Mouse (Mus musculus) lung, postnatal 4 days (tissue): ENCODE measurements at regions not wholly inside any gene's neighbourhood (a gene's known extent, or its start where the extent isn't known, plus 50 kb on each side); places are given as distances from the start of the nearest gene placed in this dataset.
"Not testable (repeated sequence)": the region's sequence is repeated elsewhere in the genome, so short reads cannot be mapped to it uniquely, and the experiment has no call there.

Experiments used
- DNase-seq, 2 experiments: peaks; one replicate each; pipeline ENCODE4 v3.0.0; 2021

DNA sequence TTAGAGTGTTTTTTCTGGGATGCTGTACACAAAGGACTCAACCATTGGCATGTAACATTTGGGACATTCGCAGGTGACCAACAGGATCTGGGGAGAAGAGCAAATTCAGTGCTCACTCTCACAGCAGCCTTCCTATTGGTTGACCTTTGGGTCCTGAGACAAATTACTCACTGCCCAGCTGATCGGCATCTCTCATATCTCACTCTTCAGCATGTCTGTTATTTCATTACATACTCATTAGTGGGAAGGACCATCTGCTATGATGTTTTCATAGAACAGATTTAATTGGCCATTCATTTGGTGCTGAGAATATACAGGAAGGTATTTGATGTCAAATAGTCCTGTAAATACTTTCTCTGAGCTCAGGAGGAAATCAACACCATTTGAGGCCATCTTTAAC, 170.5 kb upstream of the Pmfbp1 start:
- DNase-seq, result no peak

DNA sequence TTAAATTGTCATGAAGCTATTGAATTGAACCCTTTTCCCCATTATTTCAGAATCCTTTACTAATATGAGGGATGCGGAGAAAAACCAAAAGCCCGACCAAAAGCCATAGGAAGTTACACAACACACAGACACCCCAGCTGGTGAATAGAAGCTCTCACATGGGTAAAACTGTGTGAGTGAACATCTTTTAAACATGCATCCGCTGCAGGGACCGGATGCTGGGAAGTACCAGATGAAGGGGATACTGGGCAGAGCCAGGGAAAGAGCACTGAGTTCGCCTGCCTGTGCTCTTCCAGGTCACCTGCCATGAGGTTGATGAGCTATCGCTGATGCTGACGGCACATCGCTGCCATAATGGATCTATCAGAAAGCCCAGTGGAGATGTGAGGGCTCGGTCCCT, 169.6 kb upstream of the Pmfbp1 start:
- no peak for DNase-seq

DNA sequence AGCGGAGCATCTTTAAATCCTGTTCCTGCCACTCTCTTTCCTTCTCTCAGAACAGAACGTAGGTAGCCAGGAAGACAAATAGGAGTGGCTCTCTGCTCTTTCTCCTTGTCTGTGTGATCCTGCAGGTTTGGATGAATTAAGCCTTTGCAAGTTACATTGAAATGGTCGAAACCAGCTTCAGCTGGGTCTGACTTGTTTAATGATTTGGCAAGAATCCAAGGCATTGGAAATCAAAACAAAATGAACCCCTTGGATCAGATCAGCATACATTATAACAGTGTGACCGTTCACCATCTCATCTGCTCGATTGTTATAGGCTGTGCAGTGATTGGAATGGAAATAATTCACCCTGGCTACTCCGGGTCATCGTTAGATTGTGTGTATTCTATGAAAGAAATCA, 157.6 kb upstream of the Pmfbp1 start:
- DNase-seq, result no peak

DNA sequence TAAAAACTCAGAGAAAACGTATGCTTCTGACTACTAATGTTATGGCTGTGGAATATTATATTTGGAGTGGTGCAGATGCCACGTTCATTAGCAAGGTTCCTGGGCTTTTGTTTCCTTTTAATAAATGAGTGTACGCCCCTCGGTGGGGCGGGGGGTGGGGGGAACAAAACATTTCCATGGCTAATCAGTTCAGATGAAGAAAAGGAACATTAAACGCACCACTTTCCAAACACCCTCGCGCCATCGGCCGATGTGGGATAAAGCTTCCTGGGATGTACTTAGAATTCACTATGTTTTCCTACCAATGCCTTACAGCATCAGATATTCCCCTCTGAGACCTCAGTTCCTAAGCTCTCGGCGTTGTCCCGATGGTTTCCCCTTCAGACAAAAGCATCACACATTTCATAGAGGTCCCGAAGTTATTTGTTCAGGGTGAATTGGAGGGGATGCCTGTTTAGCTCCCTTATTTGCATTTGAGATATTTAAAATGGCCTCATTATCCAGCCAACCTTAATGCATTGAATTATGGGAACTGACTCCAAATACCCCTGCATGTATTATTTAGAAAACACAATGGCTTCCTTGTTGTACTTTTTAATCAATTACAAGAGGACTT, 155.5 kb upstream of the Pmfbp1 start:
- no peak for DNase-seq

DNA sequence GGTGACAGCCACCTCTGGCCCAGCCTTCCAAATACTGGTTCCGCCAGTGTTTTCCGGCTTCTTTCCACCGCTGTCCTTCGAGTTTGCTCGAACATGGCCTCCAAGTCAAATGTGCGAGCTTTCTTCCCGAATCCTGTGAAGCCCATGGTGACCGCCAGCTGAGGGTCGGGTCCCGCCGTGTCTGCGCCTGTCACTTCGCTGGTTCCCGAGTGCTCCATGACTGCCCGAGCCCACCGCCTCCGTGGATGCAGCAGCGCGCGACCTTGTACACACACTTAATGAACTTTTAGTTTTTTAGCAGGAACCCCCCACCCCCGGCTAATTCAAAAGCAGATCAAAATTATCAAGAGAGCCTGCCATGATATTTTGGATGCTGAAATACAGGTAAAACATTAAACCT, 153.2 kb upstream of the Pmfbp1 start:
- not testable (repeated sequence) for DNase-seq

DNA sequence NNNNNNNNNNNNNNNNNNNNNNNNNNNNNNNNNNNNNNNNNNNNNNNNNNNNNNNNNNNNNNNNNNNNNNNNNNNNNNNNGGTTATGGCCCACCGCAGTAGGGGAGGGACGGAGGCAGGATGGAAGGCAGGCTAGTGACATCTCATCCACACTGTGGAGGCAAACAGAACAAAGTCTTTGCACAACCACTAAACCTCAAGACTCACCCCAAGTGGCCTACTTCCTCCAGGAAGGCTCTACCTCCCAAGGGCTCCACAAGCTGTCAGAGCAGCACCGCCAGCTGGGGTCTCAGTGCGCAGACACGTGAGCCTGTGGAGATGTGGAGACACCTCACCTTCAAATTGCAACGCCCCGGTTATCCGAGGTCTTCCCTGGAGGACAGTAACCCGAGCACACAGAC, 138.7 kb upstream of the Pmfbp1 start:
- DNase-seq, result no peak

DNA sequence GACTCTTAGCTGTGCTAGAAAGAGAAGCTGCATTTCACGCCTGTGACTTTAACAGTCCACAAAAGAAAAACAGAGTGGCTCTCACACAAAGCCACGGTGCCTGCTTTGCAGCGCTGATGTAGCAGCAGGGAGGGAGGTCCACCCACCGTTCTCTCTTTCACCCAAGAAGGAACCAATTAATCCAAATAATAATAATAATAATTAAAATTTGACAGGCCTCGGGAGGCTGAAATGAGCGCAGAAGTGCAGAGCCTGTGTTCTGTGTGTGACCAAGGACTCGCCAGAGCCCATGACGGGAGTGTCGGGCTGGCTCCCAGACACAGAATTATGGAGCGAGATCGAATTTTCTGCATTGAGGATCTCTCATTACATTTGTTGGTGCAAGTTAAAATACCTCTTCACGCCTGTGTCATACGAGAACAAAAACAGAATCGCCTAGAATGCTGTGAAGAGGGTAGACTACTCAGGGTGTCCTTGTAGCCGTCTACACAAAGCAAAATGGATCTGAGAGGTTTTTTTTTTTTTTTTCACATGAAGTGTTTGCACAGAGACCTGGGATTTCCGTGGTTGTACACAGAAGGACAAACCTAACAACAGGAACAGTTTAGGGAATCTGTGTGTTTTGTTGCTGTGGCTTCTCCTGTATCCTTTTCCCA, 134.3 kb upstream of the Pmfbp1 start:
- DNase-seq, result no peak

DNA sequence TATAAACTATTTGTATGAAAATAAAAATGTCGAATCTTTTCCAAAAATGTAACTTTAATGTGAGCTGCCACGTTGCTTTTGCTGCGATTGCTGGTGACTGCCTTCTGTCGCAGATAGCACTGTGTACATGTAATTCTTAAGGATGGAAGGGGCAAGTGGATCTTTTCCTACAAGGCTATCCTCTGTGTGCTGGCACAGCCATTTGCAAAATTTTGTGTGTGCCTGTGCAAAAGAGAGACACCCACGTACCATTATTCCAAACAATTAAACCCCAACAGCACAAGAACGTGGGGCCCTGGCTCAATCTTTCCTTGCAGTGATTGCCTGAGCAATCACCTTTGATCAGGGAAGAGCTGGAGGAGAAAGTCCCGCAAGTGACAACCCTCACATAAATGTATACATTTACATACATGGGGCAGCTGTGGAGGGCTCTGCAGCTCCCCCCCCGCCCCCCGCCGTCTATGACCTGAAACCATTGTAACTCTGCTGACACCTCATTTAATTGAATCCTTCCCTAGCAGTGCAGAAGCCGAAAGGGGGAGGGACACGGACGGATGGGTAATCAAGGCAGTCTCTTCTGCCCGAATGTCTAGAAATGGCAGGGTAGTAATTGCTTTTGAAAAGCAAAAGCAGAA, 133.6 kb upstream of the Pmfbp1 start:
- DNase-seq, result no peak

DNA sequence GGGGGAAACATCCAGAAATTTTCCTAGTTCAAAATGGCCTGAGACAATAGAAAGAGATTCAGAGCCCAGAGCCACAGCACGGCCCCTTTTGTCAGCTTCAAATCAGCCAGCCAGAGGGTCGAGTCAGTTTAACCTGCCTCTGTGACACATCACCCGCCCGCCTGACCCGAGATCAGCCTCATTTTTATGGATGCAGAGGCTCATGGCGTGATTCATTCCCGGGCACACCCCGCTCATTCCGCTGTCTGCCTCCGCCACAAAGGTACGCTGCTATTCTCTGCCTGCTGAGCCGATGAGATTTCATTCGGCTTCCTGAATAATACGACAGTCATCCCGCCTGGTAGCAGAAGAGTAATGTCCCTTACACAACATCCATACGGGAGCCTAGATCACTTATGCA, 132.9 kb upstream of the Pmfbp1 start:
- no peak for DNase-seq

DNA sequence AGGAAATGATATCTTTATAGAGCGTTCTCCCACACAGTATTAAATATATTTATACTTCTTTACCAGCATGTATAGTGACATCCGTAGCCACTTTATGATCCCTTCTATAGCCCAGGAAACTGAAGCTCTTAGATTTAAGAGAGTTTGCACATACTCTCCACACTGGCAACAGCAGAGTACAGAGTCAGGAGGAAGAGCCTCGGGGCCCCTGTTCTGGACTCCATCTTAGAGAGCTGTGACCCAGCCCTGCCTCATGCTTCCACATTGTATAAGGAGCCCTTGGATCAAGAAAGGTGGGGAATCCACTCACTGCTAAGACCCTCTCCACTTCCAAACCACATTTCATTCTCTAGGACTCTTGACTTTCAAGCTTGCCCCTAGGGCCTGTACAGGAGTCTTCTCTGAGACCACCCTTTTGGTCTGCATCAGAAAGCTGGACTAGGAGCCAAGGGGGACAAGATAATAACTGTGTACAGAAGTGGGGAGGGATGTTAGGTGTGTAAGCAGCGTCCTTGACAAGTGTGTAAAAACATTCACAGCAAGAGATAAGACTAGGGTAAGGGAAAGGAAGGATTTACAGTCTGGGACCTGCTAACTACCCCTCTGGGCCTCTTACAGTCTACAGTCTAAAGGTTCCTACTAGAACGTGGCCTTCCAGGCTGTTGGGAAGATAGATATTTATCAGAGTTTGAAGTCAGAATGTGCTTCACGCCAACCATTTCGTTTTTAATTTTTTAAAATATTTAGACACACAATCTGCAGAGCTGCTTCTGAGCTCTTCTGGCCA, 132.1 kb upstream of the Pmfbp1 start:
- no peak for DNase-seq

DNA sequence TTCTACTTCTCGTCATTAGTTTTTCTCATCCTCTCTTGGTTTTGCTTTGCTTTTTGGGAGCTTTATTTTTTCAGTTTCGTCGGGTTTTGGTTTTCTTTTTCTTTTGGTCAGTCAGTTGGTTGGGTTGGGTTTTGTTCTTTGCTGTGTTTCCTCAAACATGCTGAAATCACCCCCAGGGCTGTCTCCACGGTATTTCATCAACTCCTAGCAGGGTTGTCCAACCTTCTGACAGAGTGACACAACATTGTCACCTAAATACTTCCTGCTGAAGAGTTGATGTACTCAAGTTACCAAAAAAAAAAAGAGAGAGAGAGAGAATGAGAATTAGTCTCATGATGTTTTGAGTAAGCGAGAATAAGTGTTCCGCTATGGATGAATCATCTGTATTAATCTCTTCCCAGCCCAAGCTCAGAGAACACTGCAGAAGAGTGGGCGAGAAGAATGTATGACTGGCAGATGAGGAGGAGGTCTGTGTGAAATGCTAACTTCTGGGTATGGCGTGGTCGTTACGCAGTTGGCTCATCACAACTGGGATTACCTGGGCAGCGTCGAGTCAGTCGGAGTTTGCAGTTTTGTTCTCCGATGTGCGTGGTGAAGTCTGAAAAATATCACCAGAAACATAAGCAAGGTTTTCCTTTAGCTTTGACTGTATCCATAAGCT, 130.5 kb upstream of the Pmfbp1 start:
- DNase-seq, result no peak

DNA sequence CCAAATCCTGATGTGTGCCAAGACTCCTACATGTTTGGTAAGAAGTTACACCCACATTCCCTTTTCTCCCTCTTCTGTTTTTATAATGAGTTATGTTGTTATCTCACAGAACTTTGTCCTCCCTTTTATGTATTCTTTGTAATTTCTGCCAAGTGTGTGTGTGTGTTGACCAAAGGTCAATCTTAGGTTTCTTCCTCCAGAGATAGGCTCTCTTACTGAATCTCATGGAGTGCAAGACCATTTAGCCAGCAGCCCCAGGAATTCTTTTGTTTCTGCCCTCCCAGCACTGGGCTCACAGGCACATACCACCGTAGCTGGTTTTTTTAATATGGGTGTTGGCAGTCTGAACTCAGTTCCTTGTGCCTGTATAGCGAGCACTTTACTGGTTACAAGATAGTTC, 119.8 kb upstream of the Pmfbp1 start:
- DNase-seq, result no peak

DNA sequence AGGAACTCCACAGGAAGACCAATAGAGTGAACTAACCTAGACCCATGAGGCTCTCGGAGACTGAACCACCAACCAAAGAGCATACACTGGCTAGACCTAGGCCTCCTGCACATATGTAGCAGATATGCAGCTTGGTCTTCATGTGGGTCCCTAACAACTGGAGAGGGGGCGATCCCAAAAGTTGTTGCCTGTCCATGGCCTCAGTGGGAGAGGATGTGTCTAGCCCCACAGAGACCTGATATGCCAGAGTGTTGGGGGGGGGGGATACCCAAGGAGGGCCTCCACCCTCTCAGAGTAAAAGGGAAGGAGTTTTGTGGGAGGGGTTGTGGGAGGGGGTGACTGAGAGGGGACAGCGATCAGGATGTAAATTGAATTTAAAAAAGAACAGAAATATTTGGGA, 108.9 kb upstream of the Pmfbp1 start:
- no peak for DNase-seq

DNA sequence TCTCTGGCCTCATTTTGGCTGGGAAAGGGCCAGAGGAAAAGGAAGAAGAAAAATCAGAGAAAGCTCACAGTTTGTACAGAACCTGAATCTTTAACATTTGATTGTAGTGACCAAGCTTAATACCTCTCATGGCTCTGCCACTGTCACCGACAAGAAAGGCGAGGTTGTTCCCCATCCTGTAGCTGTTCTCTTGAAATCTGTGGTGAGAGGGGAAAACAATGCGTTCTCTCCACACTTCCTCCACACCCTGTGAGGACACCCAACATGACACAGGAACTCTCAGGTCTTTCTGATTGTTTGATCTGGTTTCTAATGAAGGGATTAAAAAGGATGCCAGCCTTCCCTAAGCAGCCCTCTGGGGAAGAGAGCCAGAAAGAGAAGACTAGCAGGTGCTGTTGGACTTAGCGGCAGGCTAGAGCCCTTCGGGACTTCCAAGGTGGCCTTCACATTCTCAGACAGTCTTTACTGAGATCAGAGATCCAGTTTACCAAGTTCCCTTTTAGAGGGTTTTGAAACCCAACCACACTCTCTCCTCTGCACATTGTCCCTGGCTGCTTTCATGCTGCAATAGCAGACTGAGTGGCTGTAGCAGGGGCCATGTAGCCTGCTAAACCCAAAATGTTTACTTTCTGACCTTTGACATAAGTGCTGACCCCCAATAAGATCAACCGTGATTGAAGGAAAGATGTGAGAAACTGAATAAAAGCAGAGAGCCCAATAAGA, 98.5 kb upstream of the Pmfbp1 start:
- DNase-seq, result no peak

DNA sequence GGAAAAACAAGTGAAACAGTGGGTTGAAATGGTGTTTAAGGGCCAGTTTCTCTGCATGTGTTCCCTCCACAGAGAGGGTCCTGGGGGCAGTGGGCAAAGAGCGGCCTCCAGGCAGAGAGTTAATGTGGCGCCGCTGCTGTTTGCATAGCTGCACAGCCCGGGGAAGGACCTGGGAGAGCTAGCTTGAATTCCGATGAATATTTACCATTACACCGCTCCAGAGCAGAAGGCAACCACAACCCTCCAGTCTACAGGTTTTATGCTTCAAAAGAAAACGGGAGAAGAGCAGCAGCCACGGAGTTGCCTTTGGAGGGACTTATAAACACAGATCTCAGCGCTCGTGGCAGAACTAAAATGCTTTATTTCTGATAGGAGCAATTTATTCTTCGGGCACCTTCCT, 94.2 kb upstream of the Pmfbp1 start:
- DNase-seq, result no peak

DNA sequence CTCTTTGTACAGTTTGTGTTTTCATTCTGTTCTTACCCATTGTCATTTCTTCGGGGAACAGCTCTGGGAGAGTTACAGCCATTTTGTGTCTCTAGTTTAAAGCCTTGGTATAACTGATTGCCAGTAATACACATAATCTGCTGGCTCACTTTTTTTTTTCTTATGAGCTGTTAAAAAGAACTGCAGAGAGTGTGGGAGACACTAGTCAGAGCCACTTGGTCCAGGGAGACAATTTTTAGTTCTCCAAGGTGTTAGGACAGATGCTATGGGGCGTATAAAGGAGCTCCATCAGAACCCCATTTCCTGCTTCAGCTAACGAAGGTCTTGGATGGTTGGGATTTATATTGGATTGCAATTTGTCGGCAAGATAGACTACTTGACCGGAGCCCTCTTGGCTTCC, 93.6 kb upstream of the Pmfbp1 start:
- no peak for DNase-seq

DNA sequence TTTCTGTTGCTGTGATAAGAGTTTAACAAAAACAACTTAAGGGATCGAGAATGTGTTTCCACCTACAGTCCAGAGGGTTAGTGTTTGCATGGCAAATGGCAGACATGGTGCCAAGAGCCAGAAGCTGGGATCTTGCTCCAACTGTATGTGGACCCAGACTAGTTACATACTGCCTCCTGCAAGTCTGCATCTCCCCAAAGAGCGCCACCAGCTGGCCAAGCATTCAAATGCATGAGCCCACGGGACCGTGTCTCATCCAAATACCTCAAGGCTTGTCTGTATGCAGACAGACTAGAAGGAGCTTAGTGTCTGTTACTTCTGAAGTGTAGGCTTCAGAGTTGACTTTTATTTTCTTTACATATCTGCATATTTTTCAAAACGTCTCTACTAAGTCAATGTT, 85.9 kb upstream of the Pmfbp1 start:
- no peak for DNase-seq

DNA sequence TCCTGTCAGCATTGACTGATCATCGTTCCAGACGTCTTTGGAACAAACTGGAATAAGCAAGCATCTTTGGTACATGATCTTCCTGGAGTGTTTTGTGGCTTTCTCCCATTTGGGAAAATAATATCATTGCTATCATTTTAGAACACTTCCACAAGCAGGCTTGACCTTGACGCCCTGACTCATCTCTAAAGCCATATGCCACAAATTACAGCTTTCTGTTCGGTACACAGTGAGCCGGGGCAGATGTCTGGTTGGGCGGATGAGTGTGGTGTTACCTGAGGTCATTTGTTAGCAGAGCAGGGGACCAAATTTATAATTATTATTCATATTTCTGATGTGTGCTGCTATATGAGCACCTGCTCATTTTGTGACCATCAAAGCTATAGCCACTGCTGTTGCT, 83.3 kb upstream of the Pmfbp1 start:
- DNase-seq, result no peak

DNA sequence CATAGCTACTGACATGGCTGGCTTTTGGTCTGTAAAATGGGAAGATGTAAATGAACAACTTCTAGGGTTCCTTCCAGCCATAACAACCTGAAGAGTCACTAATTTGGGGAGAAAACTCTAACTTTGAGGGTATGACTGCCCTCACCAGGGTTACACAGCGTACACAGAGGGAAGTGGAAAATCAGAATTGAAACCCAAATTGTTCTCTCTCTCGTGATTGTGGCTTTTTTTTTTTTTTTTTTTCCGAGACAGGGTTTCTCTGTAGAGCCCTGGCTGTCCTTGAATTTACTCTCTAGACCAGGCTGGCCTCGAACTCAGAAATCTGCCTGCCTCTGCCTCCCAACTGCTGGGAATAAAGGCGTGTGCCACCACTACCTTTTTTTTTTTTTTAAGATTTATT, 80.4 kb upstream of the Pmfbp1 start:
- no peak for DNase-seq

DNA sequence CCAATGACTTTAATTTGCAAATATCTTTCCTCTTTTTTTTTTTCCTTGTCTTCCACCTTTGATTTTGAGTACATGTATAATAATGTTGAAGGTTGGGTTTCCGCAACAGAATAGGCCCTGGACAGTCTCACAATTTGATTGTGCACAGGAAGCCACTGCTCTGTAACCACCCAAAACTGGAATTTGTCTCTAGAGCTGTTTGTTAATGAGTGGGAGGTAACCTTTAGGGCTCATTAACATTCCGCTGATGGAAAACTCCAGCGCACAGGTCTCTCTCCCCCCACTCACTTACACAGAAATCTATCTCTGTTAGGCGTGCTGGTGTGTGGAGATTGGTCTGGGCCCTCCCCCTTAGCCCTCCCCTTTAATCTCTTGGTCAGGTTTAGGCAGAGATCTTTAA, 78.5 kb upstream of the Pmfbp1 start:
- no peak for DNase-seq

DNA sequence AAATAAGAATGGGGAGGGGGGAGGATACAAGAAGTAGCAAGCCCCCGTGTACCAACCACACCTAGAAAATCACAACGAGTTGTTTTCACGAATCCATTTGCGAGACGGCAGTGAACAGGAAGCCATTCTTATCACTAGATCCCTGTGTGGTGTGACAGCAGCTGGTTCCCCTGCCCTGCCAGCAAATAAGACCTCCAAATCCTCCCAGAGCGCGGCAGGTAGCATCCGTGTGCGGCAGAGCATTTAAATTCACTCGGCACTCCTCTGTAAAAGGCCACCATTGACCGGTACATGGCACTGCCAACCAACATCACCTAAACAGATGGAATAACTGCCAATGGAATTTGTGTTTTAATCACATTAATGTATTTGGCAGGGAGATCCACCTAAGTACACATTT, 77.9 kb upstream of the Pmfbp1 start:
- DNase-seq, result no peak

DNA sequence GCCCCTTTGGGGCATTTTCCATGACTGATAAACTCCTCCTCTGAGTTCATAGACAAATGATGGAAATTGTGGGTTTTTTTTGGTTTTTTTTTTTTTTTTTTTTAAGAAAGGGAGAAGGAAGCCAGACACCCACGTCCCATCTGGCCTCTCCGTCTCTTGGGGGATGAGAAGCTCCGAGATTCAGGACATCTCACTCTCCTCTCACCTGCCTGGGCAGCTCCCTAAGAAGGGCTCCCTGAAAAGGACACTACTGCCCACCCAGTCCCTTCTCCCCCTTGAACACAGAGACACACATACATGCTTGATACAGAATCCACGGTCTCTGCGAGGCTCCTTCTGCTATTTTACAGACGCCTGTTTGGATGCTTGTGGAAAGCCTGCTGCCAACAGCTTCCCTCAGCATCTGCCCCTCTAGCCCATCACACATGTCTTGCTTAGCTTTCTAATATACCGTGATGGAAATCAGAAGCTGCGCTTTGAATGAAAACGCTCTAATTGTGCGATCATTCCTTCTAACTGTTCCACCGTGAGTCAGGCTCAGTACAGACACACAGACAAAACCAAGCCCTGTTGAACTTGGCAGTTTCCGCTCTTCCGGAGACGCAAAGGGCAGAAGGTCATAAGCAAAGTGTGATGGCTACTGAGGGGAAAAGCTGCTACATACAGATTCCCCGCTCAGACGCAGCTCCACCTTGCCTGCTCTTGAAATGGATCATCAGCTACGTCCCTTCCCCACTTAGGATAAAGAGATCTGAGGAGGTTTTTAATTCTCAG, 77.3 kb upstream of the Pmfbp1 start:
- DNase-seq, result no peak
